Comparison of ENCODE assay signal across 1 mouse cellular context in the genomic region with DNA sequence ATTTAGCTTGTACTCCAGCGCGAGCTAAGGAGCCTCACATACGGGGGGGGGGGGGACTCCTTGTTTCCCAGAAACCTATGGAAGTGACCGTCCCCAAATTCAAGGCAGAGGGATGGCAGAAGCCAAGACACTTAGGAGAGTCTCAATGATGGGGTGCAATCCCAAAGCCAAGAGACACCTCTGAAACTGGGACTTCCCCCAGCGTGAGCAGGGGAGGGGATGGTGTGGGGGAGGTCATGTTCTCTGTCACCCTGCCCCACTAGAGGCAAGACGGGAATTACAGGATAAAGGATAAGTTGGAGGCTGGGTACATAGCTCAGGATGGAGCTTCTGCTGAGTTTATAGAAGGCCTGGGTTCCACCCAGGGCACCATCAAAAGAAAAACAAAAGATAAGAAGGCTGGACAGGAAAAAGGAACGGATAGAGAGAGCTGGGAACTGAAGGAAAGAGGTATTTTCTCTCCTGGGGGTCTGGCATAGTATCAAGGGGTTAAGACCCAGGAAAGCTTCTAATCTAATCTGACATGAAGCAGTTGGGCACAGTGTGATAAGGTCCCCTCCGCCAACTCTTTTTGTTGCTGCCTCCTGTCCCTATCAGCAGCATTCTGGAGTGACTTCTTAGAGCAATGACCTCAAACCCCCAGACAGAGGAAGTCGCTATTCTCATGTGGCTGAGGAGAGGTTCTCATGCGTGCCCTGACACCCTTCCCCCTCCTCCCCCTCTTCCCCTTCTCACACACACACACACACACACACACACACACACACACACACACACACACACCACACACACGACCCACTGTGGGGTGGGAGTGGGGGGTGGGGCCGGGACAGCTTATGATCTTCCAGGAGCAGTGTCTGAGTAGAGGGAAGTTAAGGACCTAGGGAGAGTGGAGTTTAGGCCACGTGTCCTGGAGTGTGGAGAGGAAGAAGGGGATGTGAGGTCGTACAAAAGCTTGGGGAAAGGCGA.
A peak's percentile ranks its signal among the peaks of the same experiment; 100 is the strongest.
TF ChIP-seq lines count a peak whose summit lies in the region.

No protein-coding gene starts in this region.

TF ChIP-seq in MEL, 35 proteins besides CTCF, POLR2A, EP300 and RAD21 (continued from another document):
- TF ChIP-seq ZC3H11A (IDR thresholded peaks at IDR 0.05; ENCODE audit: low read depth, low read length) (peak; percentile 30; the same call in 1 of the 2 replicates), MYB (IDR thresholded peaks at IDR 0.05; ENCODE audit: low read depth, low read length) (peak; percentile 87), POLR2AphosphoS2 (IDR thresholded peaks at IDR 0.05; ENCODE audit: low read length) (peak; percentile 79), MEF2A (IDR thresholded peaks at IDR 0.05; ENCODE audit: extremely low read depth, insufficient replicate concordance, low read depth, low read length, poor library complexity, severe bottlenecking) (peak; percentile 80; the same call in 1 of the 2 replicates), MYC (IDR thresholded peaks at IDR 0.05; ENCODE audit: low read depth, low read length) (peak; percentile 97), SIN3A (IDR thresholded peaks at IDR 0.05; ENCODE audit: low read length) (peak; percentile 98), TAL1 (IDR thresholded peaks at IDR 0.05; ENCODE audit: low read length) (peak; percentile 94), POLR2AphosphoS5 (IDR thresholded peaks at IDR 0.05; ENCODE audit: borderline replicate concordance, low read depth, low read length) (no peak), ZKSCAN1 (IDR thresholded peaks at IDR 0.05; ENCODE audit: low read depth, low read length) (no peak), TCF12 (IDR thresholded peaks at IDR 0.05; ENCODE audit: low read depth, low read length) (peak; percentile 99), RCOR1 (IDR thresholded peaks at IDR 0.05; ENCODE audit: low read depth, low read length) (peak; percentile 91), BHLHE40 (IDR thresholded peaks at IDR 0.05; ENCODE audit: borderline replicate concordance, low read depth, low read length) (peak; percentile 87), KAT2A (conservative IDR thresholded peaks at IDR 0.05; ENCODE audit: low read depth, low read length) (no peak), MXI1 (IDR thresholded peaks at IDR 0.05; ENCODE audit: low read depth, low read length) (peak; percentile 85), GABPA (IDR thresholded peaks at IDR 0.05; ENCODE audit: low read depth, low read length) (no peak), NRF1 (IDR thresholded peaks at IDR 0.05; ENCODE audit: insufficient read depth, low read depth, low read length, poor library complexity, severe bottlenecking) (no peak), ZMIZ1 (IDR thresholded peaks at IDR 0.05; ENCODE audit: low read depth, low read length) (peak; percentile 79), CHD2 (IDR thresholded peaks at IDR 0.05; ENCODE audit: low read length) (peak; percentile 72; the same call in 1 of the 2 replicates), UBTF (IDR thresholded peaks at IDR 0.05; ENCODE audit: borderline replicate concordance, insufficient read depth, low read depth, low read length) (0 out of 2 replicates have a peak, but pooled peaks have one; percentile 31), SMC3 (IDR thresholded peaks at IDR 0.05; ENCODE audit: low read depth, low read length) (no peak), TBP (IDR thresholded peaks at IDR 0.05; ENCODE audit: low read depth, low read length) (no peak; the same call in none of the 2 replicates)
TF ChIP-seq in MEL: peak in this region for 27.
